Mouse (Mus musculus) C2C12 (cell line): ENCODE data around the gene Jam3. TPM values are rescaled to one million over a fixed set of nuclear protein-coding genes. Genes with fewer than 3 reads are reported as not detected.

Experiments used
- H3K27me3 ChIP-seq: one replicate; pipeline ENCODE4 v1.6.1; 2011; ENCODE audit not compliant: control insufficient read depth, insufficient read depth, insufficient read length
- H3K36me3 ChIP-seq: one replicate; pipeline ENCODE4 v1.6.1; 2011; ENCODE audit not compliant: control insufficient read depth, insufficient read depth
- H3K4me3 ChIP-seq: one replicate; pipeline ENCODE4 v1.5.1; 2011; ENCODE audit warnings: mild to moderate bottlenecking, control low read depth; ENCODE audit not compliant: poor library complexity, insufficient read depth, severe bottlenecking
- H3K79me2 ChIP-seq: one replicate; pipeline ENCODE4 v1.6.1; 2011; ENCODE audit not compliant: control insufficient read depth, insufficient read depth
- H3K79me3 ChIP-seq: one replicate; pipeline ENCODE4 v1.6.1; 2011; ENCODE audit warnings: low read depth, control low read depth
- H3ac ChIP-seq: one replicate; pipeline ENCODE3; 2011; ENCODE audit warnings: low read depth; ENCODE audit not compliant: control insufficient read depth, insufficient read length
- CEBPB ChIP-seq: IDR thresholded peaks from one replicate; pipeline ENCODE4 v1.6.1; 2011; ENCODE audit warnings: low read depth, mild to moderate bottlenecking, control low read depth, moderate library complexity
- CTCF ChIP-seq: IDR thresholded peaks from one replicate; pipeline ENCODE4 v1.5.1; 2011; ENCODE audit not compliant: control insufficient read depth, insufficient read depth, insufficient read length
- FOSL1 ChIP-seq: IDR thresholded peaks from one replicate; pipeline ENCODE4 v1.8.0; 2011; ENCODE audit warnings: mild to moderate bottlenecking, low read length; ENCODE audit not compliant: poor library complexity, insufficient read depth, severe bottlenecking
- MAX ChIP-seq: IDR thresholded peaks from one replicate; pipeline ENCODE4 v1.6.1; 2011; ENCODE audit warnings: mild to moderate bottlenecking, control low read depth
- MYOD1 ChIP-seq: IDR thresholded peaks from one replicate; pipeline ENCODE4 v1.6.1; 2011; ENCODE audit warnings: low read depth; ENCODE audit not compliant: control insufficient read depth, insufficient read length
- MYOG ChIP-seq: IDR thresholded peaks from one replicate; pipeline ENCODE4 v1.6.1; 2011; ENCODE audit not compliant: control insufficient read depth, insufficient read length; ENCODE audit errors: extremely low read depth
- USF1 ChIP-seq: IDR thresholded peaks from one replicate; pipeline ENCODE4 v1.6.1; 2011; ENCODE audit warnings: low read depth, mild to moderate bottlenecking, control low read depth, moderate library complexity
- polyA plus RNA-seq: library from polyadenylated mRNA; unstranded; fragments of >200 nt; fragmentation: generic; extraction: Trizol; gene quantifications from one replicate; pipeline ENCODE4 v1.2.1, GENCODE M21; 2012; ENCODE audit warnings: missing spikeins

The Jam3 gene
- polyA plus RNA-seq, 1 experiment: 15.8 TPM

DNA sequence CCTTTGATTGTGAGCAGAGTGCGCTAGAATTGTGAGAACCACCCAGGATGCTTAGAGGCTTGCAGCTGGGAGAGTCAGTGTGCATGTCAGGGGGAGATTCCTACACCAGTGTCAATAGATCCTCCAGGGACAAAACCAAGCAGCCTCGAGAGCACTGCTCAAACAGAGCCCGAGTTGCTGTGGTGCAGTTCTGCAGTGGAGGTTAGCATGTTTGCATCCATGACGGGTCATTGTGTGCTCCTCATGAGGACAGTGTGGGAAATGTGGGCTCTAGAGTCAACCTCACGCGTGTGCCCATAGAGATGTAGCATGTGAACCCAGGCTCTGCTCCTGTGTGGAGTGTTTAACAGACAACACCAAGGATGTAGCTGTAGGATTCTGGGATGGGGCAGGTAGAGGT is 62.3 kb downstream of the Jam3 start:
- Histone ChIP-seq H3ac (no peak overlapping the region), H3K27me3 (no peaks in the 10 kb centered on the region), H3K79me2 (no peaks in the 10 kb centered on the region), H3K79me3 (no peaks in the 10 kb centered on the region), H3K36me3 (peaks cover 77% of the 10 kb centered on the region), H3K4me3 (no peak overlapping the region)
- TF ChIP-seq USF1: no peak

DNA sequence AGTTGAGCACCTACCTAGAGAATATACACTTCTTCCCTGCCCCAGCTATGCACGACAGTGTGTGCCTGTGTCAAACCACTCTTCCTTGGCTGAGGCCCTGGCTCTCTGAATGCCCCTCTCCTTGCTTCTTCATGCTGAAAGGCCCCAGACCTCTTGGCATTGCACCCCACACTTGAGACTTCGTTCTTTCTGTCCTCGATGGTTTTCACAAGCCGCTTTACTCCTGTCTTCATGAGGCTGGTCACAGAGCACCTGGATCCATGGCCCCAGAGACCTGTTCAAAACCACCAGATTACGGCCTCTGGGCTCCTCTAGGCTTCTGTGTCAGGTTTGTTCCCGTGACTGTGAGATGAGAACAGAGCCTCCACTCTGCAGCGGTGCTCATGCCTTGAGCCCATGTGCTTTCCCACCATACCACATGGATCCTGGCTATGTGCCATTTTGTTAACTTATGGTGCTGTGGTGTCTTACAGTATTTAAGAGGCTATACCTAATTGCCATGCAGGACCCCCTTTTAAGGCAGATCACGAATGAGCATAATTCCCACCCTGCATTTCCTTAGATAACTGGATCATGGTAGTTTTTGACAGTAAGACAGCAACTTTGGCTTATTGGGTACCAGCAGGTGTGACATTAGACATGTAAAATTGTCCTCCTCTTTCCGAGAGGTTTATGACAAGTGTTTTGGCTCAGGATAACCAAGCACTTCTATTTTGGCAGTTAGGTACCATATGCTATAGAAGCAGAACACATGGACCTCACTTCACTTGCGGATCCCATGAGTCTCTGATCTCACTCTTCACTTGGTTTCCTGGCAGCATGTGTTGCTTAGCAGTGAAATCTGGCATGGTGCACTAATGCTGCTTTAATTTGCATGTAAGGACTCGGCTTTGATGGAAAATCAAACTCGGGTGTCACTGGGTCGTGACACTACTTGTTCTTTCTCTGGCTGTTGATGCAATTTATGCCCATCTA is 64.1 kb downstream of the Jam3 start:
- Histone ChIP-seq H3K79me3 (no peaks in the 10 kb centered on the region), H3K27me3 (no peaks in the 10 kb centered on the region), H3K79me2 (no peaks in the 10 kb centered on the region), H3K36me3 (peaks cover 76% of the 10 kb centered on the region), H3ac (no peak overlapping the region), H3K4me3 (no peak overlapping the region)
- no peak for TF ChIP-seq FOSL1

DNA sequence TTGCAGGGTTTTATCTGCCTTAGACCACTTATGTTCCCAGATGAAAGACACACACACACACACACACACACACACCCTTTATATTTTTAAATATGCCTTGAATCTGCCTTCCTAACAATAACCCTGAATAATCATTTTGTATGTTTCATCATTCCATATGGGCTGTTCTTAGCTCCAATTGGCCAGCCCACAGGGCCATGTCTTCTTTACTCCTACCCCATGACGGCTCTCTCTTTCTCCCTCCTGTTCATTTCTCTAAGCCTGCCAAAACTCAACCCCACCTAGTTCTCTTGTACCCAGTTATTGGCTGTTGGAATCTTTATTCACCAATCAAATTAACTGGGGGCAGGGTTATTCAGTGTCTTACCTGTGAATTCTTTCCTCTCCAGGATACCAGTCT is 65.1 kb downstream of the Jam3 start:
- H3K79me2 ChIP-seq: no peaks in the 10 kb centered on the region
- no peak overlapping the region for H3K4me3 ChIP-seq
- H3K79me3 ChIP-seq: no peaks in the 10 kb centered on the region
- no peaks in the 10 kb centered on the region for H3K27me3 ChIP-seq
- TF ChIP-seq CEBPB (no peak), CTCF (no peak), USF1 (no peak), MYOG (no peak), MAX (no peak), MYOD1 (no peak), FOSL1 (no peak)
- H3K36me3 ChIP-seq: peaks cover 74% of the 10 kb centered on the region
- H3ac ChIP-seq: no peak overlapping the region

DNA sequence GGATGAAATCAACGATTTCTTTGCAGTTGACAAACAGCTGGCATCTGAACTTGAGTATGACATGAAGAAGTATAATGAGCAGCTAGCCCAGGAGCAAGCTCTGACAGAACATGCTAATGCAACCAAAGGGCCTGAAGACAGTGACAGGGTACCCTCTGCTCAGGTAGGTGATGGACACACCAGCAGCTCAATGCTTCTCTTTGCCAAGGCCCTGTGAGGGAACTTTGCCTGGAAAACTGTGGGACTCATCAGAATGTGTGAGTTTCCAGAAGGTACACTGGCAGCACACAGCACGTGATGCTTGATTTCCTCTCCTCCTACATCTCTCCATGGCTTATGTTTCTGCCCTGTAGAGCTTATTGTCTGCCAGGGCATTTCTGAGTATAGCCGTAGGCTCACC is 67.8 kb downstream of the Jam3 start:
- H3K36me3 ChIP-seq: peaks cover 81% of the 10 kb centered on the region
- TF ChIP-seq CEBPB: no peak
- TF ChIP-seq MAX: no peak
- TF ChIP-seq MYOD1: no peak
- H3ac ChIP-seq: no peak overlapping the region
- no peaks in the 10 kb centered on the region for H3K79me2 ChIP-seq
- H3K27me3 ChIP-seq: no peaks in the 10 kb centered on the region
- no peaks in the 10 kb centered on the region for H3K79me3 ChIP-seq
- H3K4me3 ChIP-seq: no peak overlapping the region

GRCm38 (mm10) chr9:27086256-27086655 is 69.0 kb downstream of the Jam3 start:
- TF ChIP-seq USF1: no peak
- TF ChIP-seq MYOG: no peak
- TF ChIP-seq CTCF: no peak
- Histone ChIP-seq H3K79me2 (no peaks in the 10 kb centered on the region), H3K79me3 (no peaks in the 10 kb centered on the region), H3K27me3 (no peaks in the 10 kb centered on the region), H3ac (no peak overlapping the region), H3K36me3 (peaks cover 74% of the 10 kb centered on the region), H3K4me3 (no peak overlapping the region)

- Histone ChIP-seq H3K79me2 (no peaks in the 10 kb centered on the region), H3K79me3 (no peaks in the 10 kb centered on the region), H3K36me3 (peaks cover 62% of the 10 kb centered on the region), H3K27me3 (no peaks in the 10 kb centered on the region), H3K4me3 (no peak overlapping the region), H3ac (no peak overlapping the region)
- TF ChIP-seq MYOG (no peak), MAX (no peak), CEBPB (no peak), MYOD1 (no peak), USF1 (no peak), CTCF (no peak), FOSL1 (no peak)
Observed at GRCm38 (mm10) chr9:27075812-27076211, 79.4 kb downstream of the Jam3 start.
